Mouse (Mus musculus) lung, adult 2 months (tissue): ENCODE results near the gene Ppm1l.

Experiments
- CTCF ChIP-seq: fragments of 200-500 bp; IDR thresholded peaks from 2 replicates; pipeline ENCODE4 v1.5.1; 2011; ENCODE audit warnings: mild to moderate bottlenecking, low read length, control low read depth; ENCODE audit not compliant: insufficient read depth
- POLR2A ChIP-seq: fragments of 200-500 bp; IDR thresholded peaks from 2 replicates; pipeline ENCODE4 v1.6.1; 2011; ENCODE audit warnings: low read depth, mild to moderate bottlenecking, control low read depth, low read length, borderline replicate concordance; ENCODE audit errors: extremely low read depth

DNA sequence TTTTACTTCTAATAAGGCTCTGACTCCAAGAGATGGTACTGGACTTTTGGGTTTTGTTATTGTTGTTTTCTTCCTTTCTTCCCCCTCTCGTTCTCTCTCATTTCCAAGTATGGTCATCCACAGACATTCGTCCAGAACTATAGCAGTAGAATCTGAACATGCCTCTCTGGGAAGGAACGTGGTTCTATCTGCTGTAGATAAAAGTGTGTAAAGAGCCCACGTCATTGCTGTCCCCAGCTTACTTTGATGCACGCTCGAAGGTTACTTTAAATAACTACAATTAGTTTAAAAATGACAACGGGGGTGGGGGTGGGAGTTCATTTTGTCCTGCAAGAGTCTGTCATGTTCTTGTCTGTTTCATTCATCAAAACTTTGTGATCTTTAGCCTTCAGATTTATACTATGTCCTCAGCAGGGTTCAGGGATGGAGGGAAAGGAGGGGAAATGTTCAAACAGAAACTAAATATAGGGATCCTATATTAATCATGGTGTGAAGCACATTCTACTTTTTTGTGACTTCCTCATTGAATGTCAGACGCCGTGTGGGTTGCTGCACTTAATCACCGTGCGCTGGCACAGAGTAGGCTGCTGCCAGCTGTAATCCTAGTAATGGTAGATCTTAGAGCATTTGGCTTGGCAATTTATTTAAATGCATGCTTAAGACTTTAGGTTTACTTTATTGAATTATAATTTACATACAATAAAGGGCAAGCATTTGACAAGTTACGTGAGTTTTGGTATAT, 122.3 kb downstream of the Ppm1l start:
- TF ChIP-seq POLR2A (no peak), CTCF (no peak)
